Mouse (Mus musculus) ES-E14 (cell line): ENCODE measurements at regions not wholly inside any gene's neighbourhood (a gene's known extent, or its start where the extent isn't known, plus 50 kb on each side); places are given as distances from the start of the nearest gene placed in this dataset.

ENCODE experiments used
- CHD2 ChIP-seq: IDR thresholded peaks from 2 replicates; pipeline ENCODE4 v1.6.1; 2014; ENCODE audit warnings: mild to moderate bottlenecking, low read depth, low read length, inconsistent platforms
- HCFC1 ChIP-seq: IDR thresholded peaks from 2 replicates; pipeline ENCODE4 v1.6.1; 2012; ENCODE audit warnings: low read length, inconsistent platforms, borderline replicate concordance; ENCODE audit not compliant: insufficient read depth
- MAFK ChIP-seq: IDR thresholded peaks from 2 replicates; pipeline ENCODE4 v1.6.1; 2014; ENCODE audit warnings: mild to moderate bottlenecking, low read depth, low read length, inconsistent platforms; ENCODE audit not compliant: insufficient read depth
- ZC3H11A ChIP-seq: IDR thresholded peaks from 2 replicates; pipeline ENCODE4 v1.6.1; 2012; ENCODE audit warnings: low read depth, mild to moderate bottlenecking, inconsistent platforms, low read length, borderline replicate concordance
- ZNF384 ChIP-seq: IDR thresholded peaks from 2 replicates; pipeline ENCODE4 v1.6.1; 2012; ENCODE audit warnings: low read depth, low read length, inconsistent platforms

DNA sequence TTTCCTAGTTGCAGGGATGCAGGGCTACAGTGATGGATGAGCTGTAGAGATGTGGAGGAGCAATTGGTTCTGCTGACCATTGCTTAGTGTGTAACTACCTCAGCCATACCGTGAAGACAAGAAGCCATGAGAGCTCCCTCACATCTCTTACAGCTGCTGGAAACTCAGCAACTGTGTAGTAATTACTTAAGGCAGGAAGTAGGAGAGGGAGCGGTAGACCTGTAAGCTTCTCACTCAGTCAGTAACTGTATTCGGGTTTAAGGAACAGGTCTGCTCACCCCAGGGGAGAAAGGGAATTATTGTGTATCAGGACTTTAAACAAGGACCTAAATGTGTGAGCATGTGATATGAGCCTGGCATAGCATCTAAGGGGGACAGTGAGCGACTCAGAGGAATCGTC lies 788.6 kb downstream of the Tmem114 start:
- TF ChIP-seq CHD2 (no peak), ZNF384 (no peak), MAFK (no peak), ZC3H11A (no peak), HCFC1 (no peak)
